Mouse (Mus musculus) adrenal gland (tissue): Measurements from ENCODE around the gene Cyth4.

Source experiments
- intact Hi-C: fragments of 180-260 bp; cut with DNase I; formaldehyde crosslinking; loops from one replicate; pipeline ENCODE4 v1.15.1; 2025

The Cyth4 gene

GRCm38 (mm10) chr15:78583352-78583751, 13.5 kb upstream of the Cyth4 start:
- intact Hi-C loops, result loop anchor here (2.0 to 10.0 kb wide), 2 partner anchors 69 to 161 kb away; no protein-coding TSS in a partner anchor

- intact Hi-C loops, result loop anchor here (10.0 kb wide), 1 partner anchor 159 kb away; no protein-coding TSS in a partner anchor
Measured at GRCm38 (mm10) chr15:78585404-78585803, 11.4 kb upstream of the Cyth4 start.

- intact Hi-C loops, result loop anchor here (10.0 kb wide), 1 partner anchor 157 kb away; no protein-coding TSS in a partner anchor
Measured at GRCm38 (mm10) chr15:78587050-78587994, 9.5 kb upstream of the Cyth4 start.

GRCm38 (mm10) chr15:78588049-78588448, 8.8 kb upstream of the Cyth4 start:
- intact Hi-C loops, result loop anchor here (10.0 kb wide), 1 partner anchor 157 kb away; no protein-coding TSS in a partner anchor

- intact Hi-C loops, result loop anchor here (10.0 kb wide), 1 partner anchor 156 kb away; no protein-coding TSS in a partner anchor
Measured at GRCm38 (mm10) chr15:78588900-78589299, 7.9 kb upstream of the Cyth4 start.

- intact Hi-C loops, result loop anchor here (10.0 kb wide), 1 partner anchor 155 kb away; no protein-coding TSS in a partner anchor
Measured at GRCm38 (mm10) chr15:78589936-78590335, 6.9 kb upstream of the Cyth4 start.

GRCm38 (mm10) chr15:78590785-78591184, 6.1 kb upstream of the Cyth4 start:
- intact Hi-C loops, result no loop called here

GRCm38 (mm10) chr15:78591680-78592451, 5.0 kb upstream of the Cyth4 start:
- intact Hi-C loops, result no loop called here

GRCm38 (mm10) chr15:78592452-78592968, 4.3 kb upstream of the Cyth4 start:
- intact Hi-C loops, result no loop called here

- intact Hi-C loops, result no loop called here
Measured at GRCm38 (mm10) chr15:78593896-78594425, 2.9 kb upstream of the Cyth4 start.

- intact Hi-C loops, result no loop called here
Measured at GRCm38 (mm10) chr15:78594831-78595230, 2.0 kb upstream of the Cyth4 start.

GRCm38 (mm10) chr15:78595468-78595867, 1.4 kb upstream of the Cyth4 start:
- intact Hi-C loops, result no loop called here

- intact Hi-C loops, result no loop called here
Measured at GRCm38 (mm10) chr15:78596504-78596903, 343 bp upstream of the Cyth4 start.

GRCm38 (mm10) chr15:78597729-78598128, 882 bp downstream of the Cyth4 start:
- intact Hi-C loops, result no loop called here

GRCm38 (mm10) chr15:78599124-78599523, 2.3 kb downstream of the Cyth4 start:
- intact Hi-C loops, result no loop called here

GRCm38 (mm10) chr15:78599529-78600193, 2.8 kb downstream of the Cyth4 start:
- intact Hi-C loops, result no loop called here

GRCm38 (mm10) chr15:78601180-78601579, 4.3 kb downstream of the Cyth4 start:
- intact Hi-C loops, result no loop called here

GRCm38 (mm10) chr15:78604255-78604654, 7.4 kb downstream of the Cyth4 start:
- intact Hi-C loops, result no loop called here

GRCm38 (mm10) chr15:78605371-78605791, 8.5 kb downstream of the Cyth4 start:
- intact Hi-C loops, result no loop called here

- intact Hi-C loops, result no loop called here
Measured at GRCm38 (mm10) chr15:78606059-78606458, 9.2 kb downstream of the Cyth4 start.

GRCm38 (mm10) chr15:78607463-78607862, 10.6 kb downstream of the Cyth4 start:
- intact Hi-C loops, result no loop called here
